Mouse (Mus musculus) intestine, embryonic 16.5 days (tissue): Measurements from ENCODE around the gene Iqsec1. TPM values are rescaled to one million over a fixed set of nuclear protein-coding genes. Genes with fewer than 3 reads are reported as not detected.
A peak's percentile ranks its signal among the peaks of the same experiment; 100 is the strongest.

Experiments used
- ATAC-seq: fragments of 200-750 bp; cut with Nextera tagmentation; 2 replicates; pipeline ENCODE4 v1.8.0; 2017; ENCODE audit warnings: moderate TSS enrichment, moderate library complexity
- H3K27ac ChIP-seq: fragments of 300-500 bp; sonication (generic); 2 replicates; pipeline ENCODE4 v1.5.1; 2014; ENCODE audit warnings: mild to moderate bottlenecking, low read length
- H3K27me3 ChIP-seq: fragments of 300-500 bp; sonication (generic); replicated peaks from 2 replicates; pipeline ENCODE4 v1.6.1; 2014; ENCODE audit warnings: low read length, control low read depth, mixed read lengths; ENCODE audit not compliant: control insufficient read depth, insufficient read depth
- H3K36me3 ChIP-seq: fragments of 300-500 bp; sonication (generic); 2 replicates; pipeline ENCODE4 v1.6.1; 2014; ENCODE audit warnings: low read length, control low read depth; ENCODE audit not compliant: control insufficient read depth, insufficient read depth
- H3K4me1 ChIP-seq: fragments of 300-500 bp; sonication (generic); 2 replicates; pipeline ENCODE4 v1.6.1; 2014; ENCODE audit warnings: low read length, control low read depth, mixed read lengths; ENCODE audit not compliant: control insufficient read depth, insufficient read depth
- H3K4me2 ChIP-seq: fragments of 300-500 bp; sonication (generic); 2 replicates; pipeline ENCODE4 v1.6.1; 2014; ENCODE audit warnings: low read depth, low read length, control low read depth
- H3K4me3 ChIP-seq: fragments of 300-500 bp; sonication (generic); 2 replicates; pipeline ENCODE4 v1.5.1; 2014; ENCODE audit warnings: mild to moderate bottlenecking, low read length
- H3K9ac ChIP-seq: fragments of 300-500 bp; sonication (generic); 2 replicates; pipeline ENCODE4 v1.6.1; 2014; ENCODE audit warnings: low read depth, low read length
- H3K9me3 ChIP-seq: fragments of 300-500 bp; sonication (generic); 2 replicates; pipeline ENCODE4 v1.6.1; 2016; ENCODE audit warnings: low read length, control low read depth; ENCODE audit not compliant: control insufficient read depth
- WGBS: fragments of 180-500 bp; shearing (Covaris S2); extraction: QIAGEN DNeasy Blood & Tissue Kit; methylation state at CpG from one replicate; pipeline ENCODE4 v1.1.7; 2014; 5-methylcytosine and 5-hydroxymethylcytosine counted together
- polyA plus RNA-seq: library from polyadenylated mRNA; unstranded; fragments of >200 nt; fragmentation: Nextera tagmentation; extraction: Ambion mirVana; gene quantifications from 2 replicates; pipeline ENCODE4 v1.2.1, GENCODE M21; 2015

Iqsec1 gene
- polyA plus RNA-seq, 1 experiment from 2014 or later, result 6.4 TPM

DNA sequence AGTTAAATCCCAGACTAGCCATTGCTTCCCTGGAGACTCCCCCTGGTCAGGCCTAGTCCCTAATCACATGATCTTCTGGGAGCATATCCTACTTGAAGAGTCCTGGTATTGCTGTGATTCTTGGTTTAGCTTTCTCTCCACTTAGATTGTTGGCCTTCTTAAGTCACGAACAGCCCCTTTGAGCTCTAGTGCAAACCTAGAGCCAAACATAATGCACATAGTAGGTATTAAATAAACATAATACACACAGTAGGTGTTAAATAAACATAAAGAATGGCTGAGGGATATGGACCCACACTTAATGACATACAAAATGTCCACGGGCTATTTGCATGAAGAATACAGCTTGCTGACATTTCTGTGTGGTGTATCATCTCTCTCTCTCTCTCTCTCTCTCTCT is 15.7 kb upstream of the Iqsec1 start:
- no peak overlapping the region for H3K9ac ChIP-seq
- no peaks in the 10 kb centered on the region for H3K4me1 ChIP-seq
- no peaks in the 10 kb centered on the region for H3K9me3 ChIP-seq
- 87% methylated on average over 2 of the region's 2 CpGs for WGBS
- H3K27me3 ChIP-seq, result no peaks in the 10 kb centered on the region
- no peak for ATAC-seq
- H3K36me3 ChIP-seq, result no peaks in the 10 kb centered on the region
- no peak overlapping the region for H3K4me3 ChIP-seq
- H3K4me2 ChIP-seq, result no peak overlapping the region
- H3K27ac ChIP-seq, result no peak overlapping the region

DNA sequence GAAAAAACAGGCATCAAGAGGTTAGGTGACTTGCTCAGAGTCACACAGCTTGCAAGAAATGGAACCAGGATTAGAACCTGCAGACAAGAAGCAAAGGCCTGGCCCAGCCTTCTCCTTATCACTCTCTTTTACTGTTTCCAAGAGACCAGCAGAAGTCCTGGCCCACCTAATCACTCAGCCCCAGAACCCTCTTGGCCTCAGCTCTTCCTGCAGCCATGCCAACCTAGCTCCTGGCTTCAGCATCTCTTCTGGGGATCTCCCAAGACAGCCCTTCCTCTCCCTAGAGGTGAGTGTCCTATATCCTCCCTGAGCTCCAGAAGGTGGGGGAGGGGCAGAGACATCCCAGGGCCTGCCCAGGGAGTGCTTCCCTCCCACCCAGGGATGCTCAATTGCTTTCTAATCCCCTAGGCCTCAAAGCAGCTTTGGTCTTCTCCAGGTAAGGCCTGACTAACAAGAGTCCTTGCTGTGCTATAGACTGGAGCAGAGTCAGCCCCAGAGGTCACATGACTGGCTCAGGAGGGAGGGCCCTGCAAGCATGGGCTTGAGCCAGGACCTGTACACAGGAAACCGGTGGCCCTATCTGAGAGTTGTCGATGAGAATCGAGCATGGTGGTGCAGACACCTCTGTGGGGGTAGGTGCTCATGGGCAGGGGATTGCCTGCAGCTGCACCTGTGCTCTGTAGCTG is 15.0 kb upstream of the Iqsec1 start:
- H3K27me3 ChIP-seq, result no peaks in the 10 kb centered on the region
- no peak overlapping the region for H3K27ac ChIP-seq
- WGBS, result 27% methylated on average over 3 of the region's 3 CpGs
- no peak overlapping the region for H3K4me2 ChIP-seq
- H3K9ac ChIP-seq, result no peak overlapping the region
- H3K36me3 ChIP-seq, result no peaks in the 10 kb centered on the region
- no peaks in the 10 kb centered on the region for H3K4me1 ChIP-seq
- no peaks in the 10 kb centered on the region for H3K9me3 ChIP-seq
- 0 out of 2 replicates have a peak, but pooled peaks have one; percentile 54 for ATAC-seq
- no peak overlapping the region for H3K4me3 ChIP-seq

DNA sequence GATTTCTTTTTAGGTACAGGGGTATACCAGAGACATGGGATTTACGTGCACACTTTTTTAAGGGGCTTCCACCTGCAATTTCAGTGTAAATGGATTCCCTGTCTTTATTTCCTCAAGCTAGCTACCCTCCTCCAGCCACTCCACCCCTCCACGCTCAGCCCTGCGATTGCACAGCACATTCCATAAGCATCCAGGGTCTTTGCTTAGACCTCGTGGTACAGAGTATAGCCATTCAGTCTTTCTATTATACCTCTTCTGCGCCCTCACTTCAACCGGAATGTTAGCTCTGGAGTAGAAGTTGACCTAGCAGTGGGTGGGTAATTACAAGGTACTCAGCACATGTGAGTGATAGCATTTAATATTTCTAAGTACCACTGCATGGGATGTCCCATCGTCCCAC is 13.1 kb upstream of the Iqsec1 start:
- Histone ChIP-seq H3K9me3 (no peaks in the 10 kb centered on the region), H3K27ac (no peak overlapping the region), H3K27me3 (no peaks in the 10 kb centered on the region), H3K4me2 (no peak overlapping the region), H3K4me1 (no peaks in the 10 kb centered on the region), H3K4me3 (no peak overlapping the region), H3K9ac (no peak overlapping the region), H3K36me3 (no peaks in the 10 kb centered on the region)
- whole genome bisulfite sequencing, result 45% methylated on average over 7 of the region's 7 CpGs
- no peak for ATAC-seq

DNA sequence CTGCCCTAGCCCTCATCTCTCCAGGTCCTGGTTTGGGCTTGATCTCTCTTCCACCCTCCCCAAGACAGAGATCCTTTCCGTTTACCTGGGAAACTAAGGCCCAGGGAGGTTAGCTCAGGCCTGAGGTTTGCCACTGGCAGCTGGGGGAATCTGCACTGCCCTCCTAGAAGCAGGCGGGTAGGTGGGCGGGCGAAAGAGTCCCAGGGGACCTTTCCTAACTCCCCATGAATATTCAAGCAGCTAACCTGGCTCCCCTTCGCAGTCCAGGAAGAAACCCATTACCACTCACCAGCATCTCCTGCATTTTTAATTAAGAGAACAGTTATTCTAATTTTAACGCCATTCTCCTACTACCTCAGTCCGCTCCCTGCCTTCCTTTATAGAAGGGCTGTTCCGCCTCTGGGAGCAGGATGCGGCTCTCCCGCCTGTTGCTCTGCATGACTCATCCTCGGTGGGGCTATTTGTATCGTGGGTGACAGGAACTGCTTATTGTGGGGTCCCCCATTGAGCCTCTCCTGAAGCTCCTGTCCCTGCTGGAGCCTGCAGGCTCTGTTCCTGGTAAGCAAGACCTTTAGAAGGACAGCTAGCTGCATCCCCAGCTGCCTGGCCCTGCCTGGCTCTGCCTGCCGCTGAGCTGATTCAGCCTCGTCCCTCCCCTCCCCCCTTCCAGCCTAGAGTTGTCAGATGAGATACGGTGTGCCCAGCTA is 12.5 kb upstream of the Iqsec1 start:
- Histone ChIP-seq H3K4me3 (no peak overlapping the region), H3K36me3 (no peaks in the 10 kb centered on the region), H3K9me3 (no peaks in the 10 kb centered on the region), H3K9ac (no peak overlapping the region), H3K27me3 (no peaks in the 10 kb centered on the region), H3K4me2 (peak overlapping the region; percentile 40), H3K4me1 (no peaks in the 10 kb centered on the region), H3K27ac (no peak overlapping the region)
- ATAC-seq, result peak; percentile 69
- WGBS, result 24% methylated on average over 15 of the region's 15 CpGs

DNA sequence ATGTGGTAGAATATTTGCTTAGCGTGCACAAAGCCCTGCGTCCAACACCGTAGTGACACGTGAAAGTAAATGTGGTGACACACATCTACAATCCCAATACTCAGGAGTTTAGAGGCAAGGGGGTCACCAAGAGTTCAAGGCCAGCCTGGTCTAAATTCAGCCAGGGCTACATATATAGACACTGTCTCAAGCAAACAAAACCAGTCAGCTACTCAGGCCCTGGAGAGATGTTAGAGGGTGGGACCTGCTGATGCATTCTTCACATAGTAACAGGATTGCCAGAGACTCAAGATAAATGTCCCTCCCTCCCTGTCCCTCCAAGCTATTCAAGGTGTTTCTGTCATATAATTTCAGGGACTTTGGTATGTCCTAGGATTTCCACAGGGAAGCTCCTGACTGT is 10.7 kb upstream of the Iqsec1 start:
- 77% methylated on average over 4 of the region's 4 CpGs for WGBS
- Histone ChIP-seq H3K4me2 (no peak overlapping the region), H3K36me3 (no peaks in the 10 kb centered on the region), H3K9ac (no peak overlapping the region), H3K4me3 (no peak overlapping the region), H3K27ac (no peak overlapping the region), H3K4me1 (no peaks in the 10 kb centered on the region), H3K27me3 (no peaks in the 10 kb centered on the region), H3K9me3 (no peaks in the 10 kb centered on the region)
- ATAC-seq, result no peak

DNA sequence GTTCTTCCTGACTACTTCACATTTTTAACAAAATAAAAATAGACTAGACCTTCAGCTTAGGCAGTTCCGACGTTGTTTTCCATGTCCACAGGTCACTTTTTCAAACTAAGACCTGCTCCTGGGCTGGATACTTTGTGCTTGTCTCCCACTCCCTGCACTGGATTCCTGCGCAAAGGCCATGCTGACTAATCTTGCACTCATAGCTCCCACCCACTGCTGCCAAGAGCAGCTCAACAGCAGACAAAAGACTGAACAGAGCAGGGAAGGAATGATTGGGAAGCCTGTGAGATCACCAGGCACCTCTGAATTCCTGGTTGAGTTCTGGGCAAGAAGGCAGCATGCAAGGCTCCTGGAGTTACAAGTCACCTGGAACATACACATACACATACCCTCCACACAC is 8.5 kb upstream of the Iqsec1 start:
- no peak for ATAC-seq
- 90% methylated on average over 3 of the region's 3 CpGs for WGBS
- Histone ChIP-seq H3K36me3 (no peaks in the 10 kb centered on the region), H3K4me3 (no peak overlapping the region), H3K9ac (no peak overlapping the region), H3K9me3 (no peaks in the 10 kb centered on the region), H3K4me2 (no peak overlapping the region), H3K27me3 (no peaks in the 10 kb centered on the region), H3K27ac (no peak overlapping the region), H3K4me1 (no peaks in the 10 kb centered on the region)

DNA sequence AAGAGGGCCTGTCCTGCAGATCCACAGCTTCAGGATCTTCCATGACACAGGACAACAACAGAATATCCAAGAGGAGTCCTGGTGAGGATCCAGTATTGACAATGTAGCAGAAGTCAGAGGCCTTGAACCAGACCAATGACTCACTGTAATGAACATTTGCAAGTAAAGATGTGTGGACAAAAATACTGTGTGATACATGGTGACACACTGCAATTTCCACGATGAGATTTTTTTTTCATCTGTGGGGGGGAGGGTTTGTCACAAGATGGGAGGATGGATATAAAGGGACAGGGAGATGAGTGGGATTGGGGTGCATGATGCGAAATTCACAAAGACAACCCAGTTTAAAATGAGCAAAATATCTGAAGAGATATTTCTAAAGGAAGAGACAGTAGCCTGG is 7.7 kb upstream of the Iqsec1 start:
- no peak for ATAC-seq
- H3K4me2 ChIP-seq, result no peak overlapping the region
- no peaks in the 10 kb centered on the region for H3K9me3 ChIP-seq
- H3K27me3 ChIP-seq, result no peaks in the 10 kb centered on the region
- no peaks in the 10 kb centered on the region for H3K36me3 ChIP-seq
- no peak overlapping the region for H3K4me3 ChIP-seq
- WGBS, result 88% methylated on average over 2 of the region's 2 CpGs
- H3K9ac ChIP-seq, result no peak overlapping the region
- no peak overlapping the region for H3K27ac ChIP-seq
- no peaks in the 10 kb centered on the region for H3K4me1 ChIP-seq

DNA sequence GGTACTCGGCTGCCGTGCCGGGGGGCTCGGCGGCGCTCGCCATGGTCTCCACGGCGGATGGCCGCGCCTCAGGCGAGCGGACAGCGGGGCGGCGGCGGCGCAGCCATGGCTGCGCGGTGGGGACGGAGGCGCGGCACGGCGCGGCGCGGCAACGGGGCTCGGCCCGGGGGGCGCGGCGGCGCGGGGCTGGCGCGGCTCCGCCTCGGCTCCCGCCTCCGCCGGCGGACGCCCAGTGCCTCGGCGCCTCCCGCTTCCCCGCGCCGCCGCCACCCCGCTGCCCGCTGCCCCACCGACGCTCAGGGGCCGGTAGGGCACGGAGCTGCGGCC is 223 bp downstream of the Iqsec1 start:
- under 1% methylated on average over 57 of the region's 59 CpGs for WGBS
- no peaks in the 10 kb centered on the region; the same call in 1 of the 2 replicates for H3K27me3 ChIP-seq
- H3K4me1 ChIP-seq, result 0 out of 2 replicates have a peak, but pooled peaks cover 10% of the 10 kb centered on the region
- peak overlapping the region; percentile 72 for H3K4me3 ChIP-seq
- peak overlapping the region; percentile 36; the same call in 1 of the 2 replicates for H3K27ac ChIP-seq
- H3K36me3 ChIP-seq, result no peaks in the 10 kb centered on the region
- H3K9ac ChIP-seq, result peak overlapping the region; percentile 75
- H3K9me3 ChIP-seq, result no peaks in the 10 kb centered on the region; the same call in 1 of the 2 replicates
- ATAC-seq, result peak; percentile 36
- H3K4me2 ChIP-seq, result peak overlapping the region; percentile 98

DNA sequence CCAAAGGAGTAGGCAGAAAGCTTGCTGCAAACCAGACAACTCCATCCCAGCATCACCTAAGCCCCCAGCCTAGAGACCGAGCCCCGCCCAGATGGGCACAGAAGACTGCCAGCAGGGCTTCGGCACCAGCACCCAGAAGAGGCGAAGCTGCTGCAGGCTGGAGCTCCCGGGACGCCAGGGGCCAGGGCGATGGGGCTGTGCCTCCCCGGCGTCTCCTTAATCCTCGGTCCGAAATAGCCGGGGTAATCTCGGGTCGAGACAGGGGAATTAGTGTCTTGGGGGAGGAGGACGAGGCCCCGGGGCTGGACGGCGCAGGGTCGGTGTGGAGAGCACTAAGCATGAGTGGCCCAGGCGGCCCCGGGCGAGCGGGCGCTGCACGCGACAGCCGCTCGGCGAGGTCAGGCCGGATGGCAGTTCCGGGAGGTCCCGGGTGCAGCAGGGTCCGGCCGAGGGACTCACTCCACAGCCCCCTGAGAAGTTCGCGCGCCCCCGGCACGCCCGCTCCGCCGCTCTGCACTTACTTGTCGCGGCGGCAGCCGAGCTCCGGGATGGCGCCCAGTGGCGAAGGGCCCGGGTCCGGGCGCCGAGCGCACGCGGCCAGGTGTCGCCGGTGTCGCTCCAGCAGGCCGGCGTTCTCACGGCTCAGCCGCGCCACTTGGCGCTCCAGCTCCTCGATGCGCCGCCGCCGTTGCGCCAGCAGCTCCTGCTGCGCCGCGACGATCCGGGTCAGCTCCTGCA is 755 bp downstream of the Iqsec1 start:
- 0% methylated on average over 71 of the region's 76 CpGs for WGBS
- no peaks in the 10 kb centered on the region; the same call in 1 of the 2 replicates for H3K27me3 ChIP-seq
- peak overlapping the region; percentile 98 for H3K4me2 ChIP-seq
- H3K27ac ChIP-seq, result peak overlapping the region; percentile 36; the same call in 1 of the 2 replicates
- peak overlapping the region; percentile 72 for H3K4me3 ChIP-seq
- H3K9me3 ChIP-seq, result no peaks in the 10 kb centered on the region; the same call in 1 of the 2 replicates
- ATAC-seq, result peak; percentile 5
- peak overlapping the region; percentile 75 for H3K9ac ChIP-seq
- H3K36me3 ChIP-seq, result no peaks in the 10 kb centered on the region
- 0 out of 2 replicates have a peak, but pooled peaks cover 10% of the 10 kb centered on the region for H3K4me1 ChIP-seq
